In genomic region chr2:118499135-118499961, GRCm38 (mm10) we compare ENCODE assay signal across 8 mouse cellular contexts. TPM values are rescaled to one million over a fixed set of nuclear protein-coding genes. Genes with fewer than 3 reads are reported as not detected.
DNase-seq lines count a peak whose midpoint lies in the region; ATAC-seq and TF ChIP-seq lines count a peak whose summit lies in the region.

No protein-coding gene starts in this region.

- no peak for DNase-seq in midbrain, embryonic 10.5 days (ENCODE audit: low spot score)
- no peak for DNase-seq in midbrain, embryonic 11.5 days (ENCODE audit: low spot score, missing footprints)
- DNase-seq in heart, postnatal 0 days (ENCODE audit: low spot score), result no peak
- no peak for DNase-seq in left cerebral cortex, postnatal 10 days (ENCODE audit: extremely low spot score in 1 of 2, low spot score in 2 of 2)
- no peak for DNase-seq in forebrain, embryonic 11.5 days (ENCODE audit: low spot score)
- DNase-seq in right cerebral cortex, postnatal 36 days (ENCODE audit: low spot score in 2 of 2), result no peak

- no peak overlapping the region for H3ac ChIP-seq in myocyte (ENCODE audit: control insufficient read depth, insufficient read length)

- peaks cover 18% of the 10 kb centered on the region for H3K4me1 ChIP-seq in midbrain, embryonic 10.5 days
- H3K4me1 ChIP-seq in midbrain, embryonic 11.5 days (ENCODE audit: control insufficient read depth, insufficient read depth, low read length), result no peaks in the 10 kb centered on the region; the same call in 1 of the 2 replicates
- peaks cover 40% of the 10 kb centered on the region for H3K4me1 ChIP-seq in embryonic facial prominence, embryonic 13.5 days
- no peaks in the 10 kb centered on the region for H3K4me1 ChIP-seq in heart, postnatal 0 days (ENCODE audit: control insufficient read depth, insufficient read depth)
- H3K4me1 ChIP-seq in forebrain, embryonic 11.5 days (replicated peaks; ENCODE audit: control insufficient read depth, insufficient read depth, low read length), result peaks cover 5% of the 10 kb centered on the region; the same call in 1 of the 2 replicates

- TF ChIP-seq POLR2A in myocyte (IDR thresholded peaks at IDR 0.05; ENCODE audit: insufficient read length, low read depth), result no peak

- ATAC-seq in midbrain, embryonic 11.5 days (ENCODE audit: low FRiP score), result no peak
- ATAC-seq in embryonic facial prominence, embryonic 13.5 days (ENCODE audit: insufficient number of reproducible peaks, insufficient read depth, low FRiP score, low TSS enrichment, low read depth), result peak; percentile 74
- ATAC-seq in heart, postnatal 0 days (ENCODE audit: insufficient read depth, low read depth), result no peak
- no peak for ATAC-seq in forebrain, embryonic 11.5 days (replicated peaks; ENCODE audit: low FRiP score)

- no peak for TF ChIP-seq EP300 in heart, postnatal 0 days (IDR thresholded peaks at IDR 0.05; ENCODE audit: low read depth)

- WGBS in midbrain, embryonic 10.5 days, result 55% methylated on average over 20 of the region's 20 CpGs
- 53% methylated on average over 20 of the region's 20 CpGs for WGBS in midbrain, embryonic 11.5 days
- 25% methylated on average over 20 of the region's 20 CpGs for WGBS in embryonic facial prominence, embryonic 13.5 days
- 44% methylated on average over 20 of the region's 20 CpGs for WGBS in heart, postnatal 0 days
- WGBS in forebrain, embryonic 11.5 days, result 46% methylated on average over 20 of the region's 20 CpGs

- H3K27me3 ChIP-seq in midbrain, embryonic 10.5 days (ENCODE audit: low read depth, poor library complexity, severe bottlenecking), result no peaks in the 10 kb centered on the region
- H3K27me3 ChIP-seq in midbrain, embryonic 11.5 days (ENCODE audit: control insufficient read depth, insufficient read depth, low read length), result no peaks in the 10 kb centered on the region
- no peaks in the 10 kb centered on the region for H3K27me3 ChIP-seq in embryonic facial prominence, embryonic 13.5 days
- H3K27me3 ChIP-seq in heart, postnatal 0 days (ENCODE audit: control insufficient read depth, insufficient read depth, low read length), result no peaks in the 10 kb centered on the region
- no peaks in the 10 kb centered on the region for H3K27me3 ChIP-seq in myocyte (ENCODE audit: control insufficient read depth, insufficient read depth, insufficient read length)
- H3K27me3 ChIP-seq in forebrain, embryonic 11.5 days (ENCODE audit: control insufficient read depth, insufficient read depth, low read length), result no peaks in the 10 kb centered on the region

- H3K4me3 ChIP-seq in midbrain, embryonic 10.5 days, result no peak overlapping the region
- H3K4me3 ChIP-seq in midbrain, embryonic 11.5 days (ENCODE audit: low read depth, low read length), result no peak overlapping the region
- no peak overlapping the region for H3K4me3 ChIP-seq in embryonic facial prominence, embryonic 13.5 days
- H3K4me3 ChIP-seq in heart, postnatal 0 days (ENCODE audit: low read depth, low read length), result no peak overlapping the region
- H3K4me3 ChIP-seq in myocyte, result no peak overlapping the region
- no peak overlapping the region for H3K4me3 ChIP-seq in forebrain, embryonic 11.5 days (ENCODE audit: low read depth, low read length)

- H3K27ac ChIP-seq in midbrain, embryonic 10.5 days (replicated peaks), result peak overlapping the region; percentile 14; the same call in 1 of the 2 replicates
- no peak overlapping the region for H3K27ac ChIP-seq in midbrain, embryonic 11.5 days (ENCODE audit: low read depth, low read length)
- peak overlapping the region; percentile 73 for H3K27ac ChIP-seq in embryonic facial prominence, embryonic 13.5 days
- H3K27ac ChIP-seq in heart, postnatal 0 days (ENCODE audit: low read depth), result peak overlapping the region; percentile 36; the same call in 1 of the 2 replicates
- H3K27ac ChIP-seq in forebrain, embryonic 11.5 days (ENCODE audit: low read depth, low read length), result no peak overlapping the region

- intact Hi-C loops in left cerebral cortex, postnatal 10 days (cut with DNase I), result no loop called here

- no peak overlapping the region for H3K4me2 ChIP-seq in midbrain, embryonic 11.5 days
- peak overlapping the region; percentile 22 for H3K4me2 ChIP-seq in embryonic facial prominence, embryonic 13.5 days
- no peak overlapping the region; the same call in 1 of the 2 replicates for H3K4me2 ChIP-seq in heart, postnatal 0 days (ENCODE audit: low read depth, low read length)
- H3K4me2 ChIP-seq in myocyte (ENCODE audit: low read depth), result peak overlapping the region; percentile 24
- no peak overlapping the region for H3K4me2 ChIP-seq in forebrain, embryonic 11.5 days (ENCODE audit: low read depth, low read length, severe bottlenecking)

- H3K9ac ChIP-seq in midbrain, embryonic 11.5 days (ENCODE audit: low read length), result no peak overlapping the region
- peak overlapping the region; percentile 22; the same call in 1 of the 2 replicates for H3K9ac ChIP-seq in embryonic facial prominence, embryonic 13.5 days
- H3K9ac ChIP-seq in heart, postnatal 0 days (replicated peaks; ENCODE audit: low read depth, low read length), result no peak overlapping the region; the same call in 1 of the 2 replicates
- no peak overlapping the region for H3K9ac ChIP-seq in forebrain, embryonic 11.5 days (ENCODE audit: low read length)

- no peaks in the 10 kb centered on the region for H3K9me3 ChIP-seq in midbrain, embryonic 10.5 days (replicated peaks)
- H3K9me3 ChIP-seq in midbrain, embryonic 11.5 days (ENCODE audit: control insufficient read depth, low read length), result no peaks in the 10 kb centered on the region
- no peaks in the 10 kb centered on the region for H3K9me3 ChIP-seq in embryonic facial prominence, embryonic 13.5 days
- H3K9me3 ChIP-seq in heart, postnatal 0 days (replicated peaks; ENCODE audit: control insufficient read depth, low read length), result no peaks in the 10 kb centered on the region
- H3K9me3 ChIP-seq in forebrain, embryonic 11.5 days (ENCODE audit: control insufficient read depth, low read length), result no peaks in the 10 kb centered on the region

- no peak for TF ChIP-seq CTCF in heart, postnatal 0 days (IDR thresholded peaks at IDR 0.05; ENCODE audit: low read depth)

- no peaks in the 10 kb centered on the region for H3K36me3 ChIP-seq in midbrain, embryonic 10.5 days
- H3K36me3 ChIP-seq in midbrain, embryonic 11.5 days (ENCODE audit: control insufficient read depth, insufficient read depth, low read length), result no peaks in the 10 kb centered on the region
- H3K36me3 ChIP-seq in embryonic facial prominence, embryonic 13.5 days, result no peaks in the 10 kb centered on the region
- H3K36me3 ChIP-seq in heart, postnatal 0 days (replicated peaks; ENCODE audit: control insufficient read depth, insufficient read depth, low read length), result no peaks in the 10 kb centered on the region
- no peaks in the 10 kb centered on the region for H3K36me3 ChIP-seq in myocyte (ENCODE audit: control insufficient read depth, insufficient read depth)
- no peaks in the 10 kb centered on the region for H3K36me3 ChIP-seq in forebrain, embryonic 11.5 days (ENCODE audit: control insufficient read depth, insufficient read depth, low read length)

- no peaks in the 10 kb centered on the region for H3K79me2 ChIP-seq in myocyte (ENCODE audit: control insufficient read depth, insufficient read depth)

TF ChIP-seq in myocyte, 11 proteins besides CTCF, POLR2A, EP300 and RAD21:
- TF ChIP-seq MAX (IDR thresholded peaks at IDR 0.05; ENCODE audit: low read depth) (no peak), MYOG (IDR thresholded peaks at IDR 0.05; ENCODE audit: control insufficient read depth in 1 of 3, insufficient read depth in 1 of 3, insufficient read length in 2 of 3, low read depth in 2 of 3) (peak in 1 of 3 experiments; percentile 36), MYOD1 (IDR thresholded peaks at IDR 0.05; ENCODE audit: control insufficient read depth in 1 of 3, insufficient read length in 2 of 3, low read depth in 2 of 3) (peak in 2 of 3 experiments; percentile 6 to 14), TCF12 (IDR thresholded peaks at IDR 0.05; ENCODE audit: insufficient read depth, poor library complexity, severe bottlenecking) (no peak), REST (IDR thresholded peaks at IDR 0.05; ENCODE audit: insufficient read depth, insufficient read length) (no peak), TCF3 (IDR thresholded peaks at IDR 0.05; ENCODE audit: insufficient read length, low read depth) (no peak), CEBPB (IDR thresholded peaks at IDR 0.05; ENCODE audit: insufficient read depth, poor library complexity, severe bottlenecking) (0 out of 2 replicates have a peak, but pooled peaks have one; percentile 6)

RNA-seq across cellular contexts. Expression of gene Srp14, which starts 19.8 kb away (rescaled TPM):
- polyA plus RNA-seq in midbrain, embryonic 10.5 days (2016; fragmentation: Nextera tagmentation; extraction: Ambion mirVana), result 261 and 272 TPM in 2 replicates
- polyA plus RNA-seq in midbrain, embryonic 11.5 days (2014; fragmentation: Nextera tagmentation; extraction: Ambion mirVana), result 281 and 293 TPM in 2 replicates
- polyA plus RNA-seq in embryonic facial prominence, embryonic 13.5 days (2015; fragmentation: Nextera tagmentation; extraction: Ambion mirVana), result 275 TPM in 2 replicates
- 123 and 141 TPM in 2 replicates for total RNA-seq in heart, postnatal 0 days (2014; rRNA removed; ENCODE audit: low replicate concordance)
- 210 and 219 TPM in 2 replicates for polyA plus RNA-seq in heart, postnatal 0 days (2015; fragmentation: Nextera tagmentation; extraction: Ambion mirVana)
- 311 TPM for polyA plus RNA-seq in myocyte (2012; fragmentation: generic; extraction: Trizol)
- total RNA-seq in left cerebral cortex, postnatal 10 days (2021), result 100 to 1,000 TPM; 159 to 171 TPM
- polyA plus RNA-seq in forebrain, embryonic 11.5 days (2014; fragmentation: Nextera tagmentation; extraction: Ambion mirVana), result 239 and 257 TPM in 2 replicates

RNA-seq across cellular contexts. Expression of gene Bmf, which starts 50.1 kb away (rescaled TPM):
- polyA plus RNA-seq in midbrain, embryonic 10.5 days (2016; fragmentation: Nextera tagmentation; extraction: Ambion mirVana), result 2.9 and 3.0 TPM in 2 replicates
- 1.8 and 2.8 TPM in 2 replicates for polyA plus RNA-seq in midbrain, embryonic 11.5 days (2014; fragmentation: Nextera tagmentation; extraction: Ambion mirVana)
- 4.1 and 4.3 TPM in 2 replicates for polyA plus RNA-seq in embryonic facial prominence, embryonic 13.5 days (2015; fragmentation: Nextera tagmentation; extraction: Ambion mirVana)
- 12.7 and 14.5 TPM in 2 replicates for total RNA-seq in heart, postnatal 0 days (2014; rRNA removed; ENCODE audit: low replicate concordance)
- 1.5 and 1.6 TPM in 2 replicates for polyA plus RNA-seq in heart, postnatal 0 days (2015; fragmentation: Nextera tagmentation; extraction: Ambion mirVana)
- 4.8 TPM for polyA plus RNA-seq in myocyte (2012; fragmentation: generic; extraction: Trizol)
- total RNA-seq in left cerebral cortex, postnatal 10 days (2021), result 1 to 10 TPM; 4.0 to 5.2 TPM
- 2.4 and 6.0 TPM in 2 replicates for polyA plus RNA-seq in forebrain, embryonic 11.5 days (2014; fragmentation: Nextera tagmentation; extraction: Ambion mirVana)

Comparison
In these comparisons a context has a peak if more than half of its experiments do, and no peak if none do; other contexts are left out.
1. H3K27ac ChIP-seq: peak in midbrain, embryonic 10.5 days (single experiment), embryonic facial prominence, embryonic 13.5 days (single experiment) and heart, postnatal 0 days (single experiment); none in midbrain, embryonic 11.5 days (single experiment) and forebrain, embryonic 11.5 days (single experiment).
2. H3K4me2 ChIP-seq: peak in embryonic facial prominence, embryonic 13.5 days (single experiment) and myocyte (single experiment); none in midbrain, embryonic 11.5 days (single experiment), heart, postnatal 0 days (single experiment) and forebrain, embryonic 11.5 days (single experiment).